Mouse (Mus musculus) C2C12 (cell line): ENCODE results near the gene Zfp69.

Source experiments
- CTCF ChIP-seq: IDR thresholded peaks from one replicate; pipeline ENCODE4 v1.5.1; 2011; ENCODE audit not compliant: control insufficient read depth, insufficient read depth, insufficient read length
- FOSL1 ChIP-seq: IDR thresholded peaks from one replicate; pipeline ENCODE4 v1.8.0; 2011; ENCODE audit warnings: mild to moderate bottlenecking, low read length; ENCODE audit not compliant: poor library complexity, insufficient read depth, severe bottlenecking
- MYOD1 ChIP-seq: IDR thresholded peaks from one replicate; pipeline ENCODE4 v1.6.1; 2011; ENCODE audit warnings: low read depth; ENCODE audit not compliant: control insufficient read depth, insufficient read length
- USF1 ChIP-seq: IDR thresholded peaks from one replicate; pipeline ENCODE4 v1.6.1; 2011; ENCODE audit warnings: low read depth, mild to moderate bottlenecking, control low read depth, moderate library complexity

- TF ChIP-seq CTCF (no peak), USF1 (no peak), FOSL1 (no peak), MYOD1 (no peak)
Measured at GRCm38 (mm10) chr4:120968486-120968885, 17.0 kb upstream of the Zfp69 start.
